Mouse (Mus musculus) MEL (cell line): ENCODE measurements around the gene Slc35e3.

Experiments used
- CTCF ChIP-seq, 3 experiments: IDR thresholded peaks in 2 of 3; conservative IDR thresholded peaks in 1 of 3; 2 replicates each; pipeline ENCODE4 v1.5.1; 2011 to 2012; ENCODE audit warnings: low read length in 3 of 3, low read depth in 2 of 3, mild to moderate bottlenecking in 2 of 3, improper control_type of control experiment in 1 of 3, inconsistent platforms in 1 of 3, mixed read lengths in 1 of 3, moderate library complexity in 1 of 3; ENCODE audit not compliant: control insufficient read depth in 1 of 3, insufficient read depth in 1 of 3, poor library complexity in 1 of 3, severe bottlenecking in 1 of 3
- ETS1 ChIP-seq: IDR thresholded peaks from 2 replicates; pipeline ENCODE4 v1.6.1; 2012; ENCODE audit warnings: low read depth, mild to moderate bottlenecking, inconsistent platforms, low read length, improper control_type of control experiment, moderate library complexity
- KAT2A ChIP-seq: conservative IDR thresholded peaks from 2 replicates; pipeline ENCODE4 v1.6.1; 2012; ENCODE audit warnings: low read depth, low read length, improper control_type of control experiment, inconsistent platforms
- MAX ChIP-seq: IDR thresholded peaks from 2 replicates; pipeline ENCODE4 v1.6.1; 2011; ENCODE audit warnings: low read length, improper control_type of control experiment
- MEF2A ChIP-seq: IDR thresholded peaks from 2 replicates; pipeline ENCODE4 v1.6.1; 2014; ENCODE audit warnings: low read depth, mild to moderate bottlenecking, inconsistent platforms, low read length, improper control_type of control experiment; ENCODE audit not compliant: poor library complexity, insufficient replicate concordance, severe bottlenecking; ENCODE audit errors: extremely low read depth
- MYC ChIP-seq: IDR thresholded peaks from 2 replicates; pipeline ENCODE4 v1.6.1; 2011; ENCODE audit warnings: low read depth, mild to moderate bottlenecking, low read length, improper control_type of control experiment, moderate library complexity
- POLR2A ChIP-seq, 2 experiments: IDR thresholded peaks; 2 replicates each; pipeline ENCODE4 v1.6.1; 2011 to 2012; ENCODE audit warnings: low read length in 2 of 2, mild to moderate bottlenecking in 2 of 2, control low read depth in 1 of 2, improper control_type of control experiment in 1 of 2, low read depth in 1 of 2, moderate library complexity in 1 of 2; ENCODE audit not compliant: control insufficient read depth in 1 of 2, insufficient read depth in 1 of 2, poor library complexity in 1 of 2
- POLR2AphosphoS2 ChIP-seq: IDR thresholded peaks from 2 replicates; pipeline ENCODE4 v1.6.1; 2011; ENCODE audit warnings: low read length, improper control_type of control experiment

GRCm38 (mm10) chr10:117690101-117690352 is 56.1 kb downstream of the Slc35e3 start:
- TF ChIP-seq POLR2AphosphoS2: no peak
- no peak for TF ChIP-seq ETS1
- TF ChIP-seq POLR2A (IDR thresholded peaks at IDR 0.05; ENCODE audit: control insufficient read depth in 1 of 2, insufficient read depth in 1 of 2, low read depth in 1 of 2, low read length in 2 of 2, poor library complexity in 1 of 2): no peak
- no peak for TF ChIP-seq KAT2A
- TF ChIP-seq MYC: no peak
- TF ChIP-seq MAX: no peak
- no peak for TF ChIP-seq CTCF (IDR thresholded peaks at IDR 0.05 in 2 of 3, conservative IDR thresholded peaks at IDR 0.05 in 1 of 3; ENCODE audit: control insufficient read depth in 1 of 3, insufficient read depth in 1 of 3, low read depth in 2 of 3, low read length in 3 of 3, poor library complexity in 1 of 3, severe bottlenecking in 1 of 3)
- TF ChIP-seq MEF2A: no peak
